Mouse (Mus musculus): ENCODE data around the gene Dennd6b. TPM values are rescaled to one million over a fixed set of nuclear protein-coding genes. Genes with fewer than 3 reads are reported as not detected.

The Dennd6b gene
- total RNA-seq, 2 experiments from 2014 or later, result 0.59 to 0.71 TPM

DNA sequence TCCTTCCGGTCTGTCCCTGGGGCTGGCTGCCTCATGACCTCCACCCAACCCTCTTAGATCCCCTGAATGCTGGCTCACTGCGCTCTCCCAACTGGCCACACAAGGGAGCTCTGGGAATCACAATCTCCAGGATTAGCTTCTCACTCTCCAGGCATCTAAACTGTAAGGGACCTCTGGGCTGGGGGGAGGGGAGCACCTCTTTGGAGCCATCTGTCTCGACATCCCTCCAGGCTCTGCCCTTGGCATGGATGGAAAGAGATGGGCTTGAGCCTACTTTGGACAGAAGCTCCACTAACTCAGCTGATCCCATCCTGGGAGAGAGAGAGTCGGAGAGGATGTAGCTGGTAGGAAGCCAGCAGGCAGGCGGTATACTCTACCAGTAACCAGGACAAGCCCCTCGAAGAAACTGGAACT, 14.0 kb downstream of the Dennd6b start:
- ATAC-seq (ENCODE audit: poor library complexity, severe bottlenecking), result no peak

GRCm38 (mm10) chr15:89181561-89182270, 14.6 kb downstream of the Dennd6b start:
- ATAC-seq (ENCODE audit: poor library complexity, severe bottlenecking), result no peak

DNA sequence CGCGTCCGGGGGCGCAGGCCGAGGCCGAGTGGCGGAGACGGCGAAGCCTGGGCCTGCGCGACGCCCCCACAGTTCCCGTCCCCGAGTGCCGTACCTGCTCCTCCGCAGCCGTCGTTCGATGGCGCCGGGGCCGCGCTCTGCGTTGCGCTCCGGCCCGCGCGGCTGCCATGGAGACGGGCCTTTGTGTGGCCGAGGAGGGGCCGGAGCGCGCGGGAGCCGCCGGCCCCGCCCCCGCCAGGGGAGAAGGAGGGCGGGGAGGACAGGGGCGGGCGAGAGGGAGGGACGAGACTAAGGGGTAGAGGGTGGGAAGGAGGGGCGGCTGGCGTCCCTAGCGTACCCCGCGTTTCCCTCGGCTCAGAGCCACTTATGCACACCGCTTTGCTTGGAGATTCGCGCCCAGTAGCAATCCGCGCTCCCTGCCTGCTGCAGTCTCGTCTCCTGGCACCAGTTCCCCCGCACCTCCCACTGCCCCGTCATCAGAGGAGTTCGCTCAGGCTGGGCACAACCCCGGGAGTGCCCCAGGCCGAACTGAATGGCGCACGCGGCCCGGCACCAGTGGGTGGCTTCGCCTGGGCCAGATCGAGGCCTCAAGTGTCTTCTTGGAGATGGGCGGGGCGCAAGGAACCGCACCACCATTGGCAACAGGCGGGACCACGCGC, 15.6 kb downstream of the Dennd6b start, which contains the start of gene Plxnb2:
Plxnb2 (minus strand) TSS at position 218 of the 659 bp plus-strand sequence.
- peak; percentile 28 for ATAC-seq (ENCODE audit: poor library complexity, severe bottlenecking)

GRCm38 (mm10) chr15:89180081-89180541, 16.2 kb downstream of the Dennd6b start:
- ATAC-seq (ENCODE audit: poor library complexity, severe bottlenecking), result no peak

DNA sequence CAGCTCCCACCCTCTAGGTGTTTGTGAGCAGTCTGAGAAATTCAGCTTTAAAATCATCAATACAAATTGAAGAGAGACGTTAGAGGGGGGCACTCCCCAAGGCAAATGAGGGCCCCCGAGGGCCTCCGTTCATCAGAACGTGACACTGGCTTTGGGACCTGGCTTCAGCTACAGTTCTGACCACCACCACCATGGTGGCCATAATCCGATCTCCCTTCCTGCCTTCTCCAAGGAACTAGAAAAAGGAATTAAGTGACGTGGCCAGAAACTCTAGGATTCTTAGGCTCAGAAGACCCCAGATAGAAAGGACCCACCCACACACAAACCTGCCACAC, 16.7 kb downstream of the Dennd6b start:
- no peak for ATAC-seq (ENCODE audit: poor library complexity, severe bottlenecking)

DNA sequence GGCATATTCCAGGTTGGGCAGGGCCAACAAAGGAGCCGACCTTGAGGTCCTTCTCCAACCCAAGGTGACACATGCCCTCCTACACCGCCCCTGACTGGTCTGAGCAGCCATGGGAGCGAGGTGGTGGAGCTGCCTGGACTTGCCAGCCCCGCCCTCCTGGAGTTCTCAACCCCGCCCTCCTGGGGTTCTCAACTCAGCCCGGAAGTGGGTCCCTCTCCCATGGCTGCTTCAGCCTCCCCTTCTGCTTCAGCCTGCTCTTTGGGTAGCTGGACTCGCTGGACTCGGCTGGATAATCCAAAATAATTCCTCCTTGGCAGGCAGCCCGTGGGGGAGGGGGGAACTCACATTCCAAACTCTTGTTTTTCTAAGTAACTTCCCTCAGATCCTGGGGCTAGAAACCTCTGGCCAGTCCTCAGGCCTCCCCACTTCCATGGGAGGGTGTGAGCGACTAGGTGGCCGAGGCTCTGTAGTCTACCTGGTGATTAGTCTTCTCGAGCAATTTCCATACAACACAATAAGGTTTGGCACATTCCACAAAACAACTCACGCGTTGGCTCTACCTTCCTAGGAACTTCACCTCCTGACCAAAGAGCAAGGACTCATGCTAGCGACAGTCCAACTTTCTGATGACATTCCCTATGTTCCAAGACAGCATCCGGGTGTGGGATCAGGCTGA, 17.2 kb downstream of the Dennd6b start:
- peak; percentile 33; the same call in 1 of the 2 replicates for ATAC-seq (ENCODE audit: poor library complexity, severe bottlenecking)

DNA sequence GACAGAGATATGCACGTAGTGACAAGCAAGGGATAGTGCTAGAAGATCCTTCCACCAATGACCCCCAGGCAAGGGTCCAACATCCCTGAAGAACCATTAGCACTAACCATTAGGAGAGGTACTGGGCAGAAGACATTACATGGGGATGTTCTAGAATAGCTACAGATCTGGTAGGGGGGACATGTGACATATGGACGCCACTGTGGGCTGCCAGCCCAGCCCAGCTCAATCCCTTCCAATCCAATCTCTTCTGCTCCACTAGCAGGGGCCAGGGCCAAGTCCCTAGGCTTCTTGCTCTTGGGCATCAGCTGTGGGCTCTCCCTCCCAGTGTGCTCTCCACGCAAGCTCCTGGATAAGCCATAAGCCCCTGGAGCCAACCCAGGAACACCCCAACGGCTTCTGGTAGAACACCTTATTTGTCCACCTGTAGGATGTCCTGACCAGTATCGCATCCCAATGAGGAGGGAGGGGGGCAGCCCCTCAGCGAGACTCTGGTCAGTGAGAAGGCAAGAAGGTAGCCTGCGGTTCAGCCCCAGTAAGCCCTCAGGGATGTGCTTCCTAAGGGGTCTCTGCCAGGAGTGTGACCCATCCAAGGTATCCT, 17.9 kb downstream of the Dennd6b start:
- ATAC-seq (ENCODE audit: poor library complexity, severe bottlenecking), result no peak

- peak; percentile 68 for ATAC-seq (ENCODE audit: poor library complexity, severe bottlenecking)
Measured at GRCm38 (mm10) chr15:89177576-89178259, 18.6 kb downstream of the Dennd6b start.

- peak; percentile 23; the same call in 1 of the 2 replicates for ATAC-seq (ENCODE audit: poor library complexity, severe bottlenecking)
Measured at GRCm38 (mm10) chr15:89177121-89177520, 19.2 kb downstream of the Dennd6b start.

GRCm38 (mm10) chr15:89175411-89176155, 20.7 kb downstream of the Dennd6b start:
- ATAC-seq (ENCODE audit: poor library complexity, severe bottlenecking), result no peak

DNA sequence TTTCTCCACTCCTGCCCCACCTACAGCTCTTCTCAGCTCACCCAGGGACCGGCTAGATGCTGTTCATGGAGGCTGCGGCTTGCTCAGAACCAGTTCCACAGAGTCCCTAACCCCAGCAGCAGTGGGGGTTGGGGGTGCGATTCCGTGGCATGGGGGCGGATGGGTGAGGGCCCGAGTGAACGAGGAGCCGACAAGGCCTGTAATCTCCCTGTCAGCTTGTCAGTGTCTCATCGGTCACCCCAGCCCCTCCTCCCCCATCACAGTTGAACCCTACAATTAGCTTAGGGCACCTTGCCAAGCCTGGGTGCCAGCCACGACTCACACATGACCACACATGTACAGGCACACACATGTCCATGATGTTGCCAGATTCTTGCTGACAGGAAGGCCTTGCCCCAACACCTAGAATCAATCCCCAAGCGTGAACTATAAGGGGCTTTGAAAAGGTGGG, 21.4 kb downstream of the Dennd6b start:
- no peak for ATAC-seq (ENCODE audit: poor library complexity, severe bottlenecking)

- 0 out of 2 replicates have a peak, but pooled peaks have one; percentile 3 for ATAC-seq (ENCODE audit: poor library complexity, severe bottlenecking)
Measured at GRCm38 (mm10) chr15:89173906-89174214, 22.4 kb downstream of the Dennd6b start.

- no peak for ATAC-seq (ENCODE audit: poor library complexity, severe bottlenecking)
Measured at GRCm38 (mm10) chr15:89173024-89173905, 23.0 kb downstream of the Dennd6b start.

DNA sequence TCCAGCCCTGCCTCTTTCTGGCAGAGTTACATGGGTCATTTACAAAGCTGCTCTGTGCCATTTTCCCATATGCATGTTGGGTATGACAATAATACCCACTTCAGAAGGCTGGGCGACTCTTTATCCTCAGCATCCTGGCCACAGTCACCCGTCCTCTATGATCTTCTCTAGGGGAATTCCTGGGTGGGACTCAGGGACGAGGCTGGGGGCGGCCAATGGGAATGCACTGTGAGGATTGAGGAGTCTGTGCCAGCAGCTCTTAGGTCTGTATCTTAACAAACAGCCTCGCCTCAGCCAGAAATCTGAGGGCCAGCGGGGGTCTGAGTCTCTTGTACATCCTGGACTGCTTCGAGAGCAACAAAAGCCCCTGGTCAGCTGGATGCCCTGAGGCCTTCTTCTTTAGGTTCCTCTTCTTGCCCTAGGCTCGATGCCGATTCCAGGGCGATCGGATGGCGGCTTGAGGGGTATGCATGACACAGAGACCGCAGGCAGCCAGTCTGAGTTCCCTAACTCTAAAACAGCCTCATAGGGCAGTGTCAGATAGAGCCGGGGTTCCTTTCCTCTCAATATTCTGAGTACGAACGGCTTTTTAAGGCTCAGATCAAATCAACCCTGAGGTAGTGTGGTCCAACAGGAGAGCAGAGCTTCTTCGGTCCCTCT, 23.9 kb downstream of the Dennd6b start:
- ATAC-seq (ENCODE audit: poor library complexity, severe bottlenecking), result peak; percentile 47

GRCm38 (mm10) chr15:89171526-89172051, 24.7 kb downstream of the Dennd6b start:
- no peak for ATAC-seq (ENCODE audit: poor library complexity, severe bottlenecking)

- no peak for ATAC-seq (ENCODE audit: poor library complexity, severe bottlenecking)
Measured at GRCm38 (mm10) chr15:89170102-89170501, 26.2 kb downstream of the Dennd6b start.

GRCm38 (mm10) chr15:89169431-89169830, 26.9 kb downstream of the Dennd6b start:
- no peak for ATAC-seq (ENCODE audit: poor library complexity, severe bottlenecking)

DNA sequence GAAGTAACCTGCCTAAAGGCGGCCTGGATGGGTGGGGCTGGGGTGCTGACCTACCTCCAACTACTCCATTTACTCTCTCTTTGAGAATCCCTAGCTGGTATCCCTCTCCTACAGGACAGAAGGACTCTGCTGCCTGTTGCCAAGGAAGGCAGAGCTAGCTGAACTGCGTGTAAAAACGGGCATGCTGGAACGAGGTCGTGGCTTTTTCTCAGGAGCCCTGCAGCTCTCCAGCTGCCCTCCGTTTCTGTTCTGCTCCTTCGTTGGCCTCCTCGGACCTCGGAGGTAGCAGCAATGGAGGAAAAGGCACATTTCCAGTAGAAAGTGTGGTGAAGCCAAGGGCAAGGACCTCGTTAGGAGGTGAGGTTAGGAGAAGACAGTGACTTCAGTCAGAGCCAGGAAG, 27.4 kb downstream of the Dennd6b start:
- ATAC-seq (ENCODE audit: poor library complexity, severe bottlenecking), result no peak

Measured in megakaryocyte, adult 5-6 weeks (primary cell).